Mouse (Mus musculus) C2C12 (cell line): ENCODE results near the gene Med7.

Source experiments
- CEBPB ChIP-seq: IDR thresholded peaks from one replicate; pipeline ENCODE4 v1.6.1; 2011; ENCODE audit warnings: low read depth, mild to moderate bottlenecking, control low read depth, moderate library complexity
- CTCF ChIP-seq: IDR thresholded peaks from one replicate; pipeline ENCODE4 v1.5.1; 2011; ENCODE audit not compliant: control insufficient read depth, insufficient read depth, insufficient read length
- FOSL1 ChIP-seq: IDR thresholded peaks from one replicate; pipeline ENCODE4 v1.8.0; 2011; ENCODE audit warnings: mild to moderate bottlenecking, low read length; ENCODE audit not compliant: poor library complexity, insufficient read depth, severe bottlenecking
- MAX ChIP-seq: IDR thresholded peaks from one replicate; pipeline ENCODE4 v1.6.1; 2011; ENCODE audit warnings: mild to moderate bottlenecking, control low read depth
- MYOD1 ChIP-seq: IDR thresholded peaks from one replicate; pipeline ENCODE4 v1.6.1; 2011; ENCODE audit warnings: low read depth; ENCODE audit not compliant: control insufficient read depth, insufficient read length
- MYOG ChIP-seq: IDR thresholded peaks from one replicate; pipeline ENCODE4 v1.6.1; 2011; ENCODE audit not compliant: control insufficient read depth, insufficient read length; ENCODE audit errors: extremely low read depth
- USF1 ChIP-seq: IDR thresholded peaks from one replicate; pipeline ENCODE4 v1.6.1; 2011; ENCODE audit warnings: low read depth, mild to moderate bottlenecking, control low read depth, moderate library complexity

DNA sequence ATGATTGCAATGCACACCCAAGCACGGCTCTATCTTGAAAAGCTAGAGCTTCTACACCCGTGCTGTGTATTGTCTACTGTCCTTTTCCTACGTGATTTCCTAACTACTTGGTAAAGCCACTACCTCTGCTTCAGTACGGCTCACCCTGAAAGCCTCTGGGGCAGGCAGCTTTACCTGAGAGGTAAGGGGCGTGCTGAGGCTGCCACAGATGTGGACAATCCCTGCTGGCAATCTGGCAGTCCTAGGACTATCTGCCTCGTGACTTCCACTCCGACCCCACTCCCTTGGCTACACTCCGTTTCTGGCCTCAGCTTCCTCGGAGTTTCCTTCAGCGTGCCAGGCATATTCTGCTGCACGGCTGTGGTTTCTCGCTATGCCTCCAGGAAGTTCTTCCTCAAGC, 35.2 kb upstream of the Med7 start:
- TF ChIP-seq CTCF (no peak), CEBPB (no peak), MYOG (no peak), USF1 (no peak), MAX (no peak), MYOD1 (no peak), FOSL1 (no peak)
